In the genomic region with DNA sequence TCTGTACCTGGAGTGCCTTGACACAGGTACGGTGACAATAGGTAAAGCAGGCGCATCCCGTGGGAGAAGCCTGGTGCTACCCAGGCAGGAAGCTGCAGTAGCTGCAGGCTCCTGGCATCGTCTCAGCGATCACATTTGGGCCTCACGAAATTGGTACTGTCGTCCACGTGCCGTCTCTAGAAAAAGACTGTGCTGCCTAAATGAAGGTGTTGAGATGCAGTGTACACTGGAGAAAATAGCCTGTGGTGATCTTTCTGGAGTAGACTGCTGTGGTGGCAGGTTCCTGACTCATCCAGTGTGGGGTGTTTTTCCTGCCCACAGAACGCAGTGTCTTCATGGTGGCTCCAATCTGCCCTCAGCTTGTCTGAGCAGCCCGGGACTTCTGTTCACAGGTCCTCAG, we compare ENCODE assay signal across 16 mouse cellular contexts. TPM values are rescaled to one million over a fixed set of nuclear protein-coding genes. Genes with fewer than 3 reads are reported as not detected.
DNase-seq lines count a peak whose midpoint lies in the region; ATAC-seq and TF ChIP-seq lines count a peak whose summit lies in the region.
"Had no signal": no experiment of that assay in that cellular context is flagged by ENCODE, and none has a peak within 500 bp of the region (broad histone marks: within the 10 kb centered on the region; RNA-seq: fewer than 3 reads in every experiment).

No protein-coding gene starts in this region.

- peaks cover 28% of the 10 kb centered on the region for H3K36me3 ChIP-seq in heart, embryonic 15.5 days
- peaks cover 63% of the 10 kb centered on the region for H3K36me3 ChIP-seq in megakaryocyte, embryonic 14.5 days (replicated peaks; ENCODE audit: low read length)
- H3K36me3 ChIP-seq in MEL (ENCODE audit: control insufficient read depth in 1 of 2, insufficient read depth in 2 of 2, low read length in 2 of 2), result peaks cover 4 to 30% of the 10 kb centered on the region in 2 experiments

- H3K79me2 ChIP-seq in MEL (ENCODE audit: control insufficient read depth, insufficient read depth, low read length, poor library complexity), result peaks cover 30% of the 10 kb centered on the region

- WGBS in heart, embryonic 15.5 days, result 83% methylated on average over 11 of the region's 11 CpGs

- peaks cover 54% of the 10 kb centered on the region for H3K4me1 ChIP-seq in heart, embryonic 15.5 days (replicated peaks)
- H3K4me1 ChIP-seq in megakaryocyte, embryonic 14.5 days, result peaks cover 73% of the 10 kb centered on the region
- H3K4me1 ChIP-seq in MEL (ENCODE audit: control insufficient read depth in 1 of 2, insufficient read depth in 2 of 2, low read length in 2 of 2), result peaks cover 7 to 48% of the 10 kb centered on the region in 2 experiments

- no peak; a peak in 1 of 4 replicates for TF ChIP-seq POLR2A in MEL (IDR thresholded peaks at IDR 0.05; ENCODE audit: control insufficient read depth in 1 of 2, insufficient read depth in 1 of 2, low read depth in 1 of 2, low read length in 2 of 2, poor library complexity in 1 of 2)

- no peak for DNase-seq in heart, postnatal 25 days (ENCODE audit: low spot score)
- DNase-seq in MEL (ENCODE audit: low read depth, low spot score) (peak; percentile 57), MN1 (ENCODE audit: low spot score) (no peak)
- peak; percentile 79 to 80 for DNase-seq in right cerebral cortex, postnatal 36 days (ENCODE audit: low spot score in 2 of 2)
- DNase-seq: cerebellum, adult 2 months; gastrocnemius, postnatal 25 days; heart, postnatal 14 days; kidney, postnatal 4 days; lung, postnatal 10 days; thymus, postnatal 36 days had no signal

- no peaks in the 10 kb centered on the region for H3K27me3 ChIP-seq in heart, embryonic 15.5 days
- no peaks in the 10 kb centered on the region for H3K27me3 ChIP-seq in megakaryocyte, embryonic 14.5 days (replicated peaks)
- H3K27me3 ChIP-seq in MEL (ENCODE audit: control insufficient read depth in 1 of 2, insufficient read depth in 2 of 2, low read length in 2 of 2), result no peaks in the 10 kb centered on the region
- H3K27me3 ChIP-seq: forebrain, embryonic 12.5 days; intestine, embryonic 15.5 days; midbrain, embryonic 13.5 days had no signal

- TF ChIP-seq CTCF in MEL (IDR thresholded peaks at IDR 0.05 in 2 of 3, conservative IDR thresholded peaks at IDR 0.05 in 1 of 3; ENCODE audit: control insufficient read depth in 1 of 3, insufficient read depth in 1 of 3, low read depth in 2 of 3, low read length in 3 of 3, poor library complexity in 1 of 3, severe bottlenecking in 1 of 3), result no peak

- no peak overlapping the region for H3K4me3 ChIP-seq in heart, embryonic 15.5 days
- H3K4me3 ChIP-seq in megakaryocyte, embryonic 14.5 days (replicated peaks), result peak overlapping the region; percentile 29
- no peak overlapping the region for H3K4me3 ChIP-seq in MEL (ENCODE audit: control insufficient read depth in 1 of 2, insufficient read depth in 1 of 2, low read depth in 2 of 2, low read length in 2 of 2)
- H3K4me3 ChIP-seq: forebrain, embryonic 12.5 days; intestine, embryonic 15.5 days; midbrain, embryonic 13.5 days had no signal

- TF ChIP-seq EP300 in MEL (IDR thresholded peaks at IDR 0.05; ENCODE audit: low read depth in 1 of 2, low read length in 2 of 2), result no peak

- H3K9me3 ChIP-seq in heart, embryonic 15.5 days (replicated peaks), result no peaks in the 10 kb centered on the region
- H3K9me3 ChIP-seq in megakaryocyte, embryonic 14.5 days, result no peaks in the 10 kb centered on the region
- H3K9me3 ChIP-seq in MEL (replicated peaks; ENCODE audit: insufficient read depth, low read length), result no peaks in the 10 kb centered on the region
- H3K9me3 ChIP-seq: forebrain, embryonic 12.5 days; intestine, embryonic 15.5 days; midbrain, embryonic 13.5 days had no signal

- H3K4me2 ChIP-seq in heart, embryonic 15.5 days, result no peak overlapping the region
- H3K4me2 ChIP-seq: forebrain, embryonic 12.5 days; intestine, embryonic 15.5 days; midbrain, embryonic 13.5 days had no signal

- no peak overlapping the region for H3K9ac ChIP-seq in heart, embryonic 15.5 days
- H3K9ac ChIP-seq in MEL (ENCODE audit: control insufficient read depth, low read depth, low read length, poor library complexity, severe bottlenecking), result no peak overlapping the region; the same call in 1 of the 2 replicates
- H3K9ac ChIP-seq: forebrain, embryonic 12.5 days; intestine, embryonic 15.5 days; midbrain, embryonic 13.5 days had no signal

- no peak for TF ChIP-seq RAD21 in MEL (IDR thresholded peaks at IDR 0.05; ENCODE audit: low read depth, low read length)

- H3K27ac ChIP-seq in heart, embryonic 15.5 days, result peak overlapping the region; percentile 84
- H3K27ac ChIP-seq in MEL (ENCODE audit: control insufficient read depth, low read depth, low read length), result peak overlapping the region; percentile 60

- intact Hi-C loops in heart, postnatal 25 days (cut with DNase I), result loop anchor here (2.0 to 5.0 kb wide), 3 partner anchors 37 to 97 kb away; a partner anchor contains a TSS

- no peak for ATAC-seq in heart, embryonic 15.5 days (replicated peaks; ENCODE audit: insufficient number of reproducible peaks, insufficient read depth, low FRiP score, low read depth)
- ATAC-seq in megakaryocyte, adult 5-6 weeks (ENCODE audit: poor library complexity, severe bottlenecking), result no peak
- ATAC-seq: intestine, embryonic 15.5 days; midbrain, embryonic 13.5 days had no signal

TF ChIP-seq in MEL, 35 proteins besides CTCF, POLR2A, EP300 and RAD21:
- TF ChIP-seq MEF2A (IDR thresholded peaks at IDR 0.05; ENCODE audit: extremely low read depth, insufficient replicate concordance, low read depth, low read length, poor library complexity, severe bottlenecking) (no peak), MAX (IDR thresholded peaks at IDR 0.05; ENCODE audit: low read length) (no peak), ETS1 (IDR thresholded peaks at IDR 0.05; ENCODE audit: low read depth, low read length) (no peak), SMC3 (IDR thresholded peaks at IDR 0.05; ENCODE audit: low read depth, low read length) (no peak)

RNA-seq across cellular contexts. Expression of a gene that starts 34.8 kb away (rescaled TPM):
- polyA plus RNA-seq in heart, embryonic 15.5 days (2015; fragmentation: Nextera tagmentation; extraction: Ambion mirVana), result 42.1 and 48.8 TPM in 2 replicates
- total RNA-seq in heart, postnatal 25 days (2021), result 10 to 100 TPM; 71.7 to 74.1 TPM
- 46.1 and 70.6 TPM in 2 replicates for polyA plus RNA-seq in megakaryocyte, embryonic 14.5 days (2012; ENCODE audit: insufficient read depth, low replicate concordance)
- 24.3 and 29.1 TPM in 2 replicates for total RNA-seq in megakaryocyte, adult 5-6 weeks (2015)
- total RNA-seq in megakaryocyte, adult 5-6 weeks (2017), result 32.3 and 41.7 TPM in 2 replicates
- total RNA-seq in MEL (2012; rRNA removed), result 42.0 and 44.6 TPM in 2 replicates
- polyA plus RNA-seq in MEL (2012; ENCODE audit: insufficient read depth in 1 of 2, insufficient read length in 2 of 2, low read depth in 1 of 2, low replicate concordance in 2 of 2, missing spikeins in 1 of 2), result 10 to 100 TPM in 1 of 2 experiments, not detected in 1; 55.9 TPM

Comparison
In these comparisons a context has a peak if more than half of its experiments do, and no peak if none do; other contexts are left out.
1. DNase-seq: peak in MEL (single experiment) and right cerebral cortex, postnatal 36 days (2 of 2); none in heart, postnatal 25 days (single experiment) and MN1 (single experiment).